Mouse (Mus musculus): Measurements from ENCODE around the gene Rasa2. TPM values are rescaled to one million over a fixed set of nuclear protein-coding genes. Genes with fewer than 3 reads are reported as not detected.
"Not testable (repeated sequence)": the region's sequence is repeated elsewhere in the genome, so short reads cannot be mapped to it uniquely, and the experiment has no call there.

The Rasa2 gene
- total RNA-seq, 2 experiments from 2014 or later, result 40.5 to 43.9 TPM

DNA sequence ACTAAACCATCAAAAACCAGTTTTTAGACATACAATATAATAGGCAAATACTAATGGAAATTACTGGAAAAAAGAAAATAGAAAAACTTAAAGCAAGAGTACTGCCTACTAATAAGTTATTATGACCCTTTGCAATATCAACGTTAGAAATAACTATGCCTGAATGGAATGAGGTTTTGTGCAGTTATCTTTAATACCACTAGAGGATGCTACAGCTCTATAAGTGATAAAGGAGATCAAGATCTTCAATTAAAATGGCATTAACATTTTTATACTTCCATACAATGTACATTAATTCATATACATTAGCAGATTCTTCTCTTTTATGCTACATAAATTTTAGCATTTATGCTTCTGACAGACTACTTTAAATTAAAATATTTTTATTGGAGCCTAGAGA, 58.2 kb downstream of the Rasa2 start:
- Histone ChIP-seq H3K27ac (no peak overlapping the region), H3K4me3 (no peak overlapping the region)
- intact Hi-C loops (cut with DNase I), result loop anchor here (1.0 to 10.0 kb wide), 3 partner anchors 95 to 312 kb away; no protein-coding TSS in a partner anchor
- DNase-seq (ENCODE audit: extremely low spot score in 1 of 2, low spot score in 2 of 2), result no peak
- peak; percentile 99 for TF ChIP-seq CTCF (IDR thresholded peaks at IDR 0.05)

DNA sequence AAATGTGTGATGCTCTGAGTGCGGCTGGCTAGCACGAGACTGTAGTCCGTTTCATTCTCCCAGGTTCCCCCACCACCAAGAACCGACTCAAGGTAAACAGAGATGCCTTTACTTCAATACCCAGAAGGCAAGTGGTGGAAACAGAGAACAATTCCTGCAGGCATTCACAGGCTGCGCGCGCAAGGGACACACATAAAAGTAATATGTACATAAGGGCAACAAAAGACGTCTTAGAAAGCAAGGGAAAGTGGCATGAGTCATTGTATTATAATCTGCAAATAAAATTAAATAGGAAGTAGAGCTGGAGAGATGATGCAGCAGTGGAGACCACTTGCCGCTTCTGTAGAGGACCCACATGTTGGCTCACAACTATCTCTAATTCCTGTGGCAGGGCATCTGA, 58.7 kb downstream of the Rasa2 start:
- no peak for TF ChIP-seq CTCF (IDR thresholded peaks at IDR 0.05)
- no peak overlapping the region for H3K27ac ChIP-seq
- intact Hi-C loops (cut with DNase I), result loop anchor here (1.0 to 10.0 kb wide), 3 partner anchors 96 to 312 kb away; no protein-coding TSS in a partner anchor

DNA sequence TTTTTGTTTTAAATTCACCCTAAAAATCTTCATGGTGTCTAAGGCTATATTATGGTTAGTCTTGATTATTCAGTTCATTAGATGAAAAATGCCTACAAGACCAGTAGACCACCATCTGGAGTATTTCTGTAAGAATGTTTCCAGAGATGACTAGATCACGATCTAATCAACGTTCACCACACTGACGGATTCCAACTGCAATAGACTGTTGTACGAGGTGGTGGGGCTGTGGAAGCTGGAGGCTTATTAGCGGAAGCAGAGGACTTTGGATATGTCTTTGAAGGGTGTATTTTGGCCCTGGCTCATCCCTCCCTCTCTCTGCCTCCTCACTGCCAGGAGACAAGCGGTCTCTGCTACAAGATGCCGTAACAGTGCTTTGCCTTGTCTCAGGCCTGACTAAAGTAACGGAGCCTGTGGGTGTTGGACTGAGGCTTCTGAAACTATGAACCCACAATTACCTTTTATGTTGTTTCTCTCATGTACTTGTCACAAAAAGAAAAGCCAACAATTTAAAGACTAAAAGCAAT, 64.9 kb downstream of the Rasa2 start:
- no peak for TF ChIP-seq CTCF (IDR thresholded peaks at IDR 0.05)
- no peak for DNase-seq (ENCODE audit: extremely low spot score in 1 of 2, low spot score in 2 of 2)
- intact Hi-C loops (cut with DNase I), result no loop called here
- Histone ChIP-seq H3K4me3 (no peak overlapping the region), H3K27ac (no peak overlapping the region)

More for the DNA sequence above, 58.7 kb downstream of the Rasa2 start:
- no peak overlapping the region for H3K4me3 ChIP-seq
- DNase-seq (ENCODE audit: extremely low spot score in 1 of 2, low spot score in 2 of 2), result no peak

DNA sequence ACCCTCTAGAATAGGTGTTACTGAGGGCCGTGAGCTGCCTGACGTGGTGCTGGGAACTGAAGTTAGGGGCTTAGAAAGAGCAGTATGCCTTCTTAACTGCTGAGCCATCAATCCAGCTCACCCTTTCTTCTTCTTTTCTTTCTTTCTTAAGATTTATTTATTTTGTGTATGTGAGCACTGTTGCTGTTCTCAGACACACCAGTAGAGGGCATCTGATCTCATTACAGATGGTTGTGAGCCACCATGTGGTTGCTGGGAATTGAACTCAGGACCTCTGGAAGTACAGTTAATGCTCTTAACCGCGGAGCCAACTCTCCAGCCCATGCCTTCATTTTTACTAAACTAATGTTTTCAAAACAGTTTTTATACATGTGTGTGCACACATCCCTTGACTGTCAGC, 67.9 kb downstream of the Rasa2 start:
- no peak overlapping the region for H3K4me3 ChIP-seq
- intact Hi-C loops (cut with DNase I), result no loop called here
- peak; percentile 41 for TF ChIP-seq CTCF (IDR thresholded peaks at IDR 0.05)
- no peak for DNase-seq (ENCODE audit: extremely low spot score in 1 of 2, low spot score in 2 of 2)
- H3K27ac ChIP-seq, result no peak overlapping the region

- intact Hi-C loops (cut with DNase I), result no loop called here
- no peak overlapping the region for H3K4me3 ChIP-seq
- DNase-seq (ENCODE audit: extremely low spot score in 1 of 2, low spot score in 2 of 2), result no peak
- TF ChIP-seq CTCF (IDR thresholded peaks at IDR 0.05), result no peak
- no peak overlapping the region for H3K27ac ChIP-seq
Measured at GRCm38 (mm10) chr9:96559148-96559547, 72.3 kb downstream of the Rasa2 start.

DNA sequence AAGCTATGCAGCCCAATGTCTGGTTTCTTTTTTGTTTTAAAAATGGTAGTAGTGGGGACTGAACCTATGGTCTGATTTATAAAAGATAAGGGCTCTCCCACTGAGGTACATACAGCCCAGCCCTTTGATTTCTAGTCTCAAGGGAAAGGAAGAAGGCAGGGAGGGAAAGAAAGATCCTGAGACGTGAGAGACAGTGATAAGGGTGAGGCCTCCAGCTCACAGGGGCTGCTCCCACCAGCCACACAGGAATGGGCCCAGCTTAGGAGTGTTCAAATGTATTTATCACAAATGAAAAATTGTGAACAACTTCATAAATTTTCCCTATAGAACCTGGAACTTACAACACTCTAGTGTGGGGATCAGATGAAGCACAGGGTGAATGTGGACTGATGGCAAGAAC, 72.8 kb downstream of the Rasa2 start:
- intact Hi-C loops (cut with DNase I), result no loop called here
- no peak for DNase-seq (ENCODE audit: extremely low spot score in 1 of 2, low spot score in 2 of 2)
- no peak for TF ChIP-seq CTCF (IDR thresholded peaks at IDR 0.05)
- no peak overlapping the region for H3K4me3 ChIP-seq
- no peak overlapping the region for H3K27ac ChIP-seq

DNA sequence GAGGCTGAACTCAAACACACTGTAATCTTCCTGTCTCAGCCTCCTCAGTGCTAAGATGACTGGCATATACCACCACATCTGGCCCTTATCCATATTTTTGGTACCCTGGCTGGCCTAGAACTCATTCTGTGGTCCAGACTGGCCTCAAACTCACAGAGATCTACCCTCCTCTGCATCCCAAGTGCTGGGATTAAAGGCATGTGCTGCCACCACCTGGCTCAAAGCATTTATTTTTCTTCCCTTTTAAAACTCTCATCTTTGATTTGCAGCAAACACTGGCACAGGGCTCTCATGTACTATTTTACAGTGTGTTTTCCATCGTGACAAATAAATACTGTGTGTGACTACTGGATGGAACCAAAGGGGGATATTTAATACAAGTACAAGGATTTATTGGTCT, 77.3 kb downstream of the Rasa2 start:
- TF ChIP-seq CTCF (IDR thresholded peaks at IDR 0.05), result peak; percentile 46
- no peak for DNase-seq (ENCODE audit: extremely low spot score in 1 of 2, low spot score in 2 of 2)
- Histone ChIP-seq H3K4me3 (no peak overlapping the region), H3K27ac (no peak overlapping the region)
- intact Hi-C loops (cut with DNase I), result loop anchor here (5.0 kb wide), 1 partner anchor 52 kb away; no protein-coding TSS in a partner anchor

DNA sequence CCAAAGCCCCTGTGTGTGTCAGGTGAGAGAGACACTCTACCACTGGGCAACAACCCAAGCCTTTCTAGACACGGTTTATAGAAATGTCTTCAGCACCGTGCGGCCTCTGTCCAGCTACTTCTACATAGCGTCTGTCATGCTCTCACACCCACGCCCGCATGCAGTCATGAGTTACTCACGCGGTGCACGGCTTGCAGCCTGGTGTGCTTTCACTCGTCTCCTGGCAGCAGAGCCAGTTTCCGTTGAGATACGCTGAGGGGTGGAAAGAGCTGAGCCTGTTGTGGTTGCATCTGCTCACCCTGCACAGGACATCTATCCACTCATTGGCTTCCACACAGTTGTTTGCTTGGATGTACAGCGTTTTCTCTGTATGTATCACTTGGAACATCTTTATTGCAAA, 86.0 kb downstream of the Rasa2 start:
- intact Hi-C loops (cut with DNase I), result loop anchor here (5.0 kb wide), 1 partner anchor 193 kb away; no protein-coding TSS in a partner anchor

GRCm38 (mm10) chr9:96543643-96544640, 87.5 kb downstream of the Rasa2 start:
- peak; percentile 41 to 44 for DNase-seq (ENCODE audit: extremely low spot score in 1 of 2, low spot score in 2 of 2)
- TF ChIP-seq CTCF (IDR thresholded peaks at IDR 0.05), result peak; percentile 50
- H3K27ac ChIP-seq, result no peak overlapping the region; the same call in 1 of the 2 replicates
- intact Hi-C loops (cut with DNase I), result no loop called here
- H3K4me3 ChIP-seq, result peak overlapping the region; percentile 19; the same call in 1 of the 2 replicates

More for the DNA sequence above, 86.0 kb downstream of the Rasa2 start:
- no peak overlapping the region for H3K4me3 ChIP-seq
- DNase-seq (ENCODE audit: extremely low spot score in 1 of 2, low spot score in 2 of 2), result peak in 1 of 2 experiments; percentile 27
- no peak for TF ChIP-seq CTCF (IDR thresholded peaks at IDR 0.05)
- no peak overlapping the region for H3K27ac ChIP-seq

DNA sequence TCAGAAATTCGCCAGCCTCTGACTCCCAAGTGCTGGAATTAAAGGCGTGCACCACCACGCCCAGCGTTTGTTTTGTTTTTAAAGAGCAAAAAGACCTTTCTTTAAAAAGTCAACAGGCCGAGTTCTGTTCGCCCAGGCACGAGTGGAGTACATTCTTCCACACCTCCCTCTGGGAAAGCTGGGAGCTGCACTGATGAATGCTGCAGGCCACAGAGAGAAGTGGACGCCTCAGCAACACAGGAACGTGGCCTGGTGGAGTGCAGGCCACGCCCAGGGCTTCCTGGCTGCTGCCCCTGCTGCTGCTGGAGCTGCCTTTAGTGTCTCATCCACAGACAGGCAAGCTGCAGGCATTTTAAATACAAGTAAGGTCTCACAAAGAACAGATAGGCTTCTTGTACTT, 92.5 kb downstream of the Rasa2 start:
- intact Hi-C loops (cut with DNase I), result no loop called here
- H3K4me3 ChIP-seq, result no peak overlapping the region
- DNase-seq (ENCODE audit: extremely low spot score in 1 of 2, low spot score in 2 of 2), result no peak
- H3K27ac ChIP-seq, result no peak overlapping the region
- no peak for TF ChIP-seq CTCF (IDR thresholded peaks at IDR 0.05)

GRCm38 (mm10) chr9:96537615-96537919, 93.8 kb downstream of the Rasa2 start:
- no peak for TF ChIP-seq CTCF (IDR thresholded peaks at IDR 0.05)
- intact Hi-C loops (cut with DNase I), result no loop called here
- Histone ChIP-seq H3K27ac (no peak overlapping the region), H3K4me3 (no peak overlapping the region)
- DNase-seq (ENCODE audit: extremely low spot score in 1 of 2, low spot score in 2 of 2), result no peak

- no peak for TF ChIP-seq CTCF (IDR thresholded peaks at IDR 0.05)
- Histone ChIP-seq H3K4me3 (peak overlapping the region; percentile 39), H3K27ac (peak overlapping the region; percentile 76)
- DNase-seq (ENCODE audit: extremely low spot score in 1 of 2, low spot score in 2 of 2), result peak; percentile 27 to 47
- intact Hi-C loops (cut with DNase I), result no loop called here
Measured at GRCm38 (mm10) chr9:96536895-96537614, 94.4 kb downstream of the Rasa2 start.

GRCm38 (mm10) chr9:96536093-96536492, 95.3 kb downstream of the Rasa2 start:
- DNase-seq (ENCODE audit: extremely low spot score in 1 of 2, low spot score in 2 of 2); H3K4me3 ChIP-seq; H3K27ac ChIP-seq; intact Hi-C loops (cut with DNase I): not testable (repeated sequence)

All from left cerebral cortex, adult 2 months (tissue).